Mouse (Mus musculus): Measurements from ENCODE around the gene Phf19. TPM values are rescaled to one million over a fixed set of nuclear protein-coding genes. Genes with fewer than 3 reads are reported as not detected.

Gene Phf19
- polyA plus RNA-seq (2012; rRNA removed) = 1.2 and 1.3 TPM in 2 replicates

- no peak for DNase-seq (ENCODE audit: extremely low spot score in 1 of 2, low spot score in 1 of 2)
Measured at GRCm38 (mm10) chr2:34913218-34914068, at the start of gene Phf19. Phf19 (minus strand) TSS chr2:34914026.

DNA sequence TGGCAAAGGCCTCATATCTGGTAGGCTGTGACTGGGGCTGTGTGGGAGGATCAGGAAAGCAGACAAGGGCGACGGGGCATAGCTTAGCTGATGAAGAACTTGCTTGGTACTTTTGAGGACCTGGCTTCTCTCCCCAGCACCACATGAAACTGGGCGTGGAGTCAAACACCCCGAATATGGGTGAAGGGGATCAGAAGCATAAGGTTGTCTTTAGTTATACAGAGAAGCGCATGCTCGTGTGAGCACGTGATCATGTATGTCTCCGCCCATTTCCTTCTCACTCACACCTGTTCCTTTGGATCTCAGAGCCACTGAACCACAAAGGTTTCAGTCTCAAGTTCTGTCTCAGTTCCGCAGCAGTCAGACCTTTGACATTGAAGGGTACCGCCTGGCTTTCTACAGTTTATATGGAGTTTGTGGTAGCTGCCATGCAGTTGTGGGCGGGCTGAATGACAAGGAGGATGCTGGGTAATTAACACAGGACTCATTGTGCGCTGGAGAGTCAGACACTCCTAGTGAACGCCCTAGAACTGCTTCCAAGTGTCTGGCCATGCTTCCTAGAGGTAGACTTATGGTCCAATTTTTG, 49.6 kb upstream of the Phf19 start:
- no peak for DNase-seq (ENCODE audit: extremely low spot score in 1 of 2, low spot score in 1 of 2)

GRCm38 (mm10) chr2:34962893-34963292, 49.1 kb upstream of the Phf19 start:
- DNase-seq (ENCODE audit: extremely low spot score in 1 of 2, low spot score in 1 of 2) = no peak

GRCm38 (mm10) chr2:34962211-34962610, 48.4 kb upstream of the Phf19 start:
- no peak for DNase-seq (ENCODE audit: extremely low spot score in 1 of 2, low spot score in 1 of 2)

DNA sequence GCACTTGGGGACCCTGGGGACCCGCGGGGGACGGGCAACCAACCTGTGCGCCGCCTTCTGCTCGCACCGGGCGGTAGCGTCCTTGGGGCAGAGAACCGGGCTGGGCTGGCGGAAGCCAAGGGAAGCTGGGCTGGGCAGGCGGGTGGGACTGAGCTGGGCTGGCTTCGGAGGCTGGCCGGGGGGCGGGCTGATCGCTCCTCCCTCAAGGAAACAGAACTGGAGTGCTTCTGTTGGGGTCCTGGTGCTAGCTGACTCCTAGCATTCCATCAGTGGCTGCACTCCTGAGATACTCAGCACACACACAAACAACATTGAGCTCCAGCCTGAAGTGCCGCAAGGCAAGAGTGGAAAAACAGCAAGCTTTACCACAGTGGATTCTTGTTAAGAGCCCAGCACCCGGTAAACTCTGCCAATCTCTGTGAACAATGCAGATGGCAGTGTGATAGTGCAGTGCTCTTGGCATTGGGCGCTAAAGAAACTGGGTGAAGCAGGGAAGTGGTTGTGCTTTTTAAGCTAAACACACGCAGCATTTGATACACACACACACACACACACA, 47.7 kb upstream of the Phf19 start, which contains the start of gene Traf1:
Traf1 (minus strand) TSS at position 292 of the 556 bp plus-strand sequence.
- DNase-seq (ENCODE audit: extremely low spot score in 1 of 2, low spot score in 1 of 2) = no peak

DNA sequence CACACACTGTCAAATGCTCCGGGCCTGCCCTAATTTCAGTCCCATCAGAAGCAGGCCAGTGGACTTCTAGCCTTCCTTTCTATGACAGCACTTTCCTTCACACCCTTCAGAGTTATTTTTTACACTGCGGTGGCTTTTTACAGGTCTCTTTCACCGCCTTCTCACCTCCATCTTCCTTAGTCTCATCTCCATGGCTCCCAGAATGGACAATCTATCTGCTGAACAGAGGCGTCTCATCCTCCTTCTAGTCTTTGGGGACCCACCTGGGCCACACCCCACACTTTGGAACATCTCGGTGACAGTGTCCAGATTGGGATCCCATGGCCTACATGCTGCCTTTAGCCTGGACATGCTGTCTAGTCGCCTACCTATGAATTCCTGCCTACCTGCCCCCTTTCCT, 47.1 kb upstream of the Phf19 start:
- no peak for DNase-seq (ENCODE audit: extremely low spot score in 1 of 2, low spot score in 1 of 2)

DNA sequence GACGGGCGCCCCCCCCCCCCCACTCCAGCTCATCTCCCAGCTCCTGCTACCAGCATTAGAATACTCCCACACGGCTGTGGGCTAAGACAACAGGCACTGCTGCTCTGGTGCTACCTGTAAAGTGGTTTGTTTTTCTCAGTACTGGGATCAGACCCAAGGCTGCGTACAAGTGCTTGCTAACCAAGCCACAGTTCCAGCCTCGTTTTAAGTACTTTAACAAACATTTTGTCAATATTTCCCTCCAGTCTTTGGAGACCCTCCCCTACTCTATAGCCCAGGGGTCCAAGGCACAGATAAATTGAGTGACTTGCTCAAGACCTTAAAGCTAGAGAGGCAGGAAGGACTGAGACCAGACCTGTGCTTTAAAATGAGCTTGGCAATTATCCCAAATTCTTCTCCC, 46.6 kb upstream of the Phf19 start:
- no peak for DNase-seq (ENCODE audit: extremely low spot score in 1 of 2, low spot score in 1 of 2)

DNA sequence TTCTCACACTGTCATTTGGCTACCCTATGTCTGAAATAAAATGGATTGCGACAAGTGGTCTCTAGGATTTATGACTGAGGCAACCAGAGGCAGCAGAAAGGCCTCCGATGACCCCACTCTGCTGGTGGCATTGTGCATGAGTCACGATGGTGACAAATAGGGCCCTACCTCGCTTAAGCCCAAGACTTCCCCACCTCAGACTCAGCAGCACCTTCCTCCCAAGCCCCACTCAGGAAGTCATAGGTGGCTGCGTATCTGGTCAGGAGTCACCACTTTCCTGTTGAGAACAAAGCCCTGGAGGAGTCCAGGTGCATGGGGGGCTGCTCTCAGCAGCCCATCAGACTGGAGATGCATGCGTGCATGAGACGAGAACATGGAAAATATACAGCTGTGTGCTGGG, 44.8 kb upstream of the Phf19 start:
- DNase-seq (ENCODE audit: extremely low spot score in 1 of 2, low spot score in 1 of 2) = no peak

GRCm38 (mm10) chr2:34958036-34958435, 44.2 kb upstream of the Phf19 start:
- no peak for DNase-seq (ENCODE audit: extremely low spot score in 1 of 2, low spot score in 1 of 2)

- no peak for DNase-seq (ENCODE audit: extremely low spot score in 1 of 2, low spot score in 1 of 2)
Measured at GRCm38 (mm10) chr2:34957405-34957804, 43.6 kb upstream of the Phf19 start.

DNA sequence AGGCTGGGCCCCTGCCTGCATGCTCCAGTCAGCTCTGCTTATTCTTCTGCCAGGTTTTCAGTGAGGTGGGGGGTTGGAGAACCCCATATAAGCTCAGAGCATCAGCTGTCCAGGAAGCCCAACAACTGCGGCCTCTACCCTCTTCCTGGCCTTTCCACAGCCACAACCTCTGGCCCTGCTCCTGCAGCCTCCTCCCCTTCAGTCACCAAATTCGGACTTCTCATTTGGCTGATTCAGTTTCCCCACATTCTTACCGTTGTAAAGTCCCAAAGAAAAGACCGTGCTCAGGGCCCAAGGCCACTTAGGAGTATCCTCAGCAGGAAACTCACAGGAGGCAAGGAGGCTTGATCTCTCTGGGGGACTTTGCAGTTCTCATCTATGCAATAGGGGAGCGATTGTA, 43.1 kb upstream of the Phf19 start:
- no peak for DNase-seq (ENCODE audit: extremely low spot score in 1 of 2, low spot score in 1 of 2)

DNA sequence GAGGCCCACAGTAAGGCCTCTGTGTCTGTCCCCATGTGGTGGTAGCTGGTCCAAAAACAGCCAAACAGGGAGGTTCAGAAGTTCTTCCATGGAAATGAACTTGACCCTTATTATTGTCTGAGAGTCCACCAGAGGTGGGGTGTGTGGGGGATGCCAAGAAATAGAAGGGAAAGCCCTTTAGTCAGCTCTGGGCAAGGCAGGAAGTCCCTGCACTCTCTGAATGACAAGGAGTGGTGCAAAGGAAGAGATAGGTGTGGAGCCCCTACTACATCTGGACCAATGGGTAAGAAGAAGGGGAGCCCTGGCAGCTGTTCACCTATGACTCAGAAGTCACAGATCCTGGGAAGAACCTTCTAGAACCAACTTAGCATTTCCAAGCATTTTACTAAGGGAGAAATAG, 40.5 kb upstream of the Phf19 start:
- no peak for DNase-seq (ENCODE audit: extremely low spot score in 1 of 2, low spot score in 1 of 2)

- no peak for DNase-seq (ENCODE audit: extremely low spot score in 1 of 2, low spot score in 1 of 2)
Measured at GRCm38 (mm10) chr2:34953547-34954116, 39.8 kb upstream of the Phf19 start.

- DNase-seq (ENCODE audit: extremely low spot score in 1 of 2, low spot score in 1 of 2) = no peak
Measured at GRCm38 (mm10) chr2:34953018-34953417, 39.2 kb upstream of the Phf19 start.

DNA sequence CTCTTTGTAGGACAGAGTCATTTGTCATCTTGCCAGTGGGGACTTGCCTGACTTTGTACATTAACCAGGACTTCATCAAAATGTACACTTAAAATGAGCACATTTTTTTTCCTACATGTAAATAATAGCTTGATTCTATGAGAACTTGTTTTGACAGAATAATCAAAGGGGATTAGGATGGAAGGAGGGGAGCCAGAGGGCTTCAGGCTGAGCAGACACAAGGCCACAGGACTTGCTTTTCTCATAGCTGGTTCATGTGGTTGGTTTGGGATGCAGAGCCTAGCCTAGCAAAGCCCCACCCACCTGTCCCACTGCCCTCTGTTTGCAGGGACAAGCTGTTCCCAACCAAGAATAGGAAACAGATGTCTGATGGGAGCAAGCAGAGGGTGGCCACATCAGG, 37.6 kb upstream of the Phf19 start:
- DNase-seq (ENCODE audit: extremely low spot score in 1 of 2, low spot score in 1 of 2) = no peak

DNA sequence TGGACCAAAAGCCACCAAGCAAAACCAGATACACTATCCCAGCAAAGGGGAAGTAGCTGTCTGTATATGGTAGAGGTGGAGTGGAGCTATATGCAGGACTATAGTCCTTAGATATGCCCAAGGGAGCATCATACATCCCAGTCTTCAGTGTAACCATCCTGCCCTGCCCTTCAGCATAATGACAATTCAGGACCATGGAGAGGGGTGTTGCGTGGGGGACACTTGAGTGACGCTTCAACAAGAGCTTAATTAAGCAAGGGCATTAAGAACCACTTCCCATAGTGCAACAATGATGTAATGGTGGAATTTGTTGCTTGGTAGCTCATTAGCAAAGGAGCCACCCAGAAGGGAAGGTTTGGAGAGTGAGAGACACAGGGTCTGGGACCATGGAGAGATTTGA, 34.8 kb upstream of the Phf19 start:
- no peak for DNase-seq (ENCODE audit: extremely low spot score in 1 of 2, low spot score in 1 of 2)

GRCm38 (mm10) chr2:34946046-34946445, 32.2 kb upstream of the Phf19 start:
- DNase-seq (ENCODE audit: extremely low spot score in 1 of 2, low spot score in 1 of 2) = no peak

GRCm38 (mm10) chr2:34945580-34945979, 31.8 kb upstream of the Phf19 start:
- no peak for DNase-seq (ENCODE audit: extremely low spot score in 1 of 2, low spot score in 1 of 2)

- no peak for DNase-seq (ENCODE audit: extremely low spot score in 1 of 2, low spot score in 1 of 2)
Measured at GRCm38 (mm10) chr2:34944761-34945160, 30.9 kb upstream of the Phf19 start.

DNA sequence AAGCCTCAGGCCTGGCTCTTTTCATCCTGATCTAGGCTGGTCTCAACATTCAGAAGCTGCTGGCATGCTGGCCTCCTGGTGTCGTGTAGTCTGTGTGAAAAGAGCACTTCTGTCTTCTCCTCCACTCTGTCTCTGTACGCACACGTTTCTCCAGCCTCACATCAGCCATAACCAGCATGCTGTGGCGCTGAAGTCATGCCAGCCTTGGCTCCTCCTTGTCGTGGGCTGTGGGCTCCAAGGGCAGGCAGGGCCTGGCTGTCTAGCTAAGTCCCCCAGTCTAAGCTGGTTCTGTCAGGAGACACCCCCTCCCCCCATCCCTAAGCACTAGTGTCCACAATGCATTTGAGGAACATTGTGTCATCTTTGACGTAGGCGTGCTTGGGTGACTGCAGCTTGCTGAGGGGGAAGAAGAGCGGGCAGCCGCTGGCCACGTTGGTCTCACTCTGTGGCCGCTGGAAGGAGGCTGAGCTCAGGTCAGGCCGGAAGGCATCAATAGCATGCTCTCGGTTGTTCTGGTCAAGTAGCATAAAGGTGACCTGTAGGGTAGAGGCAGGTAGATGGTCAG, 29.8 kb upstream of the Phf19 start:
- DNase-seq (ENCODE audit: extremely low spot score in 1 of 2, low spot score in 1 of 2) = no peak

DNA sequence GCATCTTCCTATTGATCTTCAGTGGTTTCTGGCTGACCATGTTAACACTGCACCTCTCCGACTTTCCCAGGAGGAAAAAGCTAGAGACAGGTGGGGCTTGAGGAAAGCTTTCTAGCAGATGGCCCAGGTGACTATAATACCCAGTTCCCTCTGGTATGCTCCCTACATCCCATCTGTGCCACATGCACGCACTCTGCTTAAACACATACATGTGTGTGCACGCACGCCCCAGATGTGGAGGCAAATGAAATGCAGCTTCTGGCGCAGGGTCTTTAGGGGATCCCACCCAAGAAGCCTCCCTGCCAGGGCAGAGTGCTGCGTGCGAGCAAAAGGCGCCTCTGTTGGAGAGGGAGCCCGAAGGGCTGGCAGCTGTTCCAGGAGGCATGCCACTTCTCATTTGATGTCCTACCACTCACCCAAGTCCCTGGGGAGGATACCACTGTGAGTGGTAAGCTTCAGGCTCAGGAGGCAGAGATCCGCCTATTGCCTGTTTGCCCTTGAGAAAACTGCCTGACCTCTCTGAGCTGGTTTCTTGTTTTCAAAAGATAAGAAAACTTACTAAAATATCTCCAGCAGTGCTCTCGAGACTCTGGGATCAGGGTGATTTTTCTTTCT, 27.3 kb upstream of the Phf19 start:
- DNase-seq (ENCODE audit: extremely low spot score in 1 of 2, low spot score in 1 of 2) = no peak

All from frontal cortex, adult 2 months (tissue).